Mouse (Mus musculus): Measurements from ENCODE around the gene Ly6g6d. TPM values are rescaled to one million over a fixed set of nuclear protein-coding genes. Genes with fewer than 3 reads are reported as not detected.

The Ly6g6d gene
- total and polyA plus RNA-seq, 2 experiments: 0.67 TPM; not detected in 1

DNA sequence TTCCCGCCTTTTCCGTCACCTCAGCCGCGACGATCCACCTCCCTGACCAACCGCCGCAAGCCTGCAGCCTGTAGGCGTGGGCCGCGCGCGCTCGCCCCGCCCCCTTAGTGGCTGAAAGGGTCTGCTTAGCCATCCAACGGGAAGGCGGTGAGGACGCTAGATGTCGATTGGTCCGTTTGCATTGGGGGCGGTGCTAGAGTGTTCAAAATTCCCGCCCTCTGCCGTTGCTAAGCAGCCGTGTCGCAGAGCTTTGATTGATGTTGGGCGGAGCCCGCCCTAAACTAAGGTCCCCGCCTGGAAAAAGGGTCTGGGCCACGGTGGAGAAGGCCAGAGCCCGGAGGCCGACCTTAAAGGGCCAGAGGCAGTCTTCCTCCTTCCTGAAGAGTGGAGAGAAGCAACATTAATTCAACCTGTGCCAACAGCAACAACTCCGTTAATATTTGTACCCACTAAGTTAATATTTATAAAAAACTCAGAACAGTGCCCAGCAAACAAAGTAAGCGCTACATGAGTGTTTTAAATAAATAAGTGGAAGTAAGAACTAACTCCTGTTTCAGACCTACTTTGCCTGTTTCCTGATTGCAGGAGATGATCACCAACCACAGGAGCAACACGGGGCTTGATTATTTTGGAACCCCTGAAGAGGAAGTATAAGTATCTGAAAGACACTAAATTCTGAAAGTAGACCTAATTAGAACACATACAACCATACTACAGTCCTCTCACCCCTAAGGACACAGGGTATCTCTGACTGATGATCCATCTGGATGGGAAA, 31.0 kb downstream of the Ly6g6d start, which contains the start of gene Msh5:
Msh5 (minus strand) TSS at position 65 of the 775 bp plus-strand sequence.
- peak within 1 kb of the TSS; percentile 96 for H3K27ac ChIP-seq (replicated peaks; ENCODE audit: insufficient read depth, low read depth, low read length)
- peak; percentile 94 for DNase-seq (ENCODE audit: extremely low read depth, low read depth, low spot score)
- no peaks in the 10 kb centered on the region for H3K36me3 ChIP-seq (ENCODE audit: control insufficient read depth, insufficient read depth, low read length)
- no peaks in the 10 kb centered on the region for H3K79me2 ChIP-seq (ENCODE audit: control insufficient read depth, insufficient read depth, low read length)
- H3K27me3 ChIP-seq (ENCODE audit: control insufficient read depth, insufficient read depth, low read length): no peaks in the 10 kb centered on the region
- under 1% methylated on average over 33 of the region's 33 CpGs for WGBS
- peak within 1 kb of the TSS; percentile 59 for H3K4me3 ChIP-seq (ENCODE audit: insufficient read depth, low read depth, low read length)
- peaks cover 16% of the 10 kb centered on the region for H3K4me1 ChIP-seq (ENCODE audit: control insufficient read depth, insufficient read depth, low read length)
- no peak for TF ChIP-seq CTCF (IDR thresholded peaks at IDR 0.05; ENCODE audit: low read depth, low read length)
- TF ChIP-seq POLR2A (IDR thresholded peaks at IDR 0.05; ENCODE audit: extremely low read depth, insufficient read depth, low read length): no peak
- H3K9ac ChIP-seq (ENCODE audit: low read depth, low read length): peak within 1 kb of the TSS; percentile 78

DNA sequence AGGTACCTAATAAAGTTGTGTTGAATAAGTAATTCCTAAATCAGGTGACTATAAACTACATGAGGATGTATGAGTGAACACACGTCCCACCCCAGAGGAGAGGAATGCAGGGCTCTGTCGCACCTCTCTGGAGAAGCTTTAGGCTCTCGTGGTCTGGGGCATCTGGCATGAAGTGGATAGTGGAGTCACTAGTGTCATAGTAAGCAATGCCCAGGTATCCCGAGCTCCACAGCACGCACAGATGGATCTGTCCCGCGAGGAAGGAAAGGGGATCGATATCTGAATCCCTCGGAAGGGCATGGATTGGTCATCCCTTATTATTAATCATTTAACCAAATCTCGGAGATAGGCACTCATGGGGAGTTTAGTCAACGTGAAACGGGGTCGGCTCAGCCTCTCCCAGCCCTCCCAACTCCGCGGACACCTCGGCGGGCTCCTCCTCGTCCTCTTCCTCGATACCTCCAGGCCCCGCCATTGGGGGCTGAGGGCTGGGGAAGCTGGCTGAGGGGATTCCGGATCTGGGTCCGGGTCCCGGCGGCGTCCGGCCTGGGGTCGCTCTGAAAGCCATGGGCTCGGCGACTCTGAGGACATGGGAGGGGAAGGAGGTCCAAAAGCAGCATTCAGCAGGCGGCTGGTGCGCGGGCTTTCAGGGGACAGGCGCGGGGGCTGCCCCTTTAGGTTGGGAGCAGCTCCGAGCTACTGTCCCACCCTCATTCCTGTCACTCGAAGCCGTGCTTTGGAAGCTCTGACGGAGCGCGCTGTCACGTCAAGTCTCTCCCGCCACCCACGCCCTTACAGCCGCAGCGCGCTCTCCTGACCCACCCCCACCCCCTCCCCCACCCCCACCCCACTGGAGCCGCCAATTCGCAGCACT, 31.8 kb downstream of the Ly6g6d start:
- no peak for TF ChIP-seq CTCF (IDR thresholded peaks at IDR 0.05; ENCODE audit: low read depth, low read length)
- Histone ChIP-seq H3K27me3 (ENCODE audit: control insufficient read depth, insufficient read depth, low read length) (no peaks in the 10 kb centered on the region), H3K36me3 (ENCODE audit: control insufficient read depth, insufficient read depth, low read length) (no peaks in the 10 kb centered on the region), H3K9ac (ENCODE audit: low read depth, low read length) (peak overlapping the region; percentile 70), H3K4me1 (ENCODE audit: control insufficient read depth, insufficient read depth, low read length) (peaks cover 16% of the 10 kb centered on the region), H3K27ac (replicated peaks; ENCODE audit: insufficient read depth, low read depth, low read length) (peak overlapping the region; percentile 37), H3K79me2 (ENCODE audit: control insufficient read depth, insufficient read depth, low read length) (no peaks in the 10 kb centered on the region), H3K4me3 (ENCODE audit: insufficient read depth, low read depth, low read length) (peak overlapping the region; percentile 59)
- no peak for DNase-seq (ENCODE audit: extremely low read depth, low read depth, low spot score)
- 5% methylated on average over 46 of the region's 48 CpGs for WGBS

DNA sequence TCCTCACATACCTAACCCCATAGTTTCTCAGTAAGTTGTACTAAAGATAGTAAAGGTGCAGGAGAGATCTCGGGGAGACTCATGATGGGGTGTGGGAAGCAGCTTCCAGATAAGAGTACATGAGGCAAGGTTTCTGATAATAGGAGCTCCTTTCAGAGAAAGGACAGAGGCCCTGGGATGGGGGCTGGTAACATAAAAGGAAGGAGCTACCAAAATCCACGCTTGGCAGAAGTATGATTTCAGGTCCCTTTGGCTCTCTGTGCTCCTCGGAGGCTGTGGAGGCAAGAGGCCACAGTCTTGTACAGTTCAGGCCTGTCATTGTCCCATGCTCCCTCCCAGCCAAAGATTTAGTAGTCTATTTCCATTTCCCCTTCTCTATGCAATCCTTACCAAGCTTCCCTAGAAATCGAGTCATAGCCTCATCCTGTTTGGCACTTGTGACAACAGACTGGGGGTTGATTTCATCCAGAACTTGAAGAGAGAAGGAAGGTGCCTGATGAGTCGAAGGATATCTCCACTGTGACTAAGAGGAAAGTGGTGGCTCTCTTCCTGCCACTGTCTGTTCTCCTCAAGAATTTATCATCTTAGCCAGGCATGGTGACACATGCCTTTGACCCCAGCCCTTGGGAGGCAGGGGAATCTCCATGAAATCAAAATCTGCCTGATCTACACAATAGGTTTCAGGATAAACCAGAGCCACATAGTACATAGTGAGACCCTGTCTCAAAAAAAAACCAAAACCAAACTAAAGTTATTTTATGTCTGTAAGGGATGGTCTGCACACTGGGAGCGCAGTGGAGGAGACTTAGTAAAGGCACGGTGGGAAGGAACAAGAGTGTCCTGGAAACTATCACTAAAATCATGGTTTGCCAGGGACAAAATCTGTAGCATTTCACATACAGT, 32.7 kb downstream of the Ly6g6d start:
- peaks cover 16% of the 10 kb centered on the region for H3K4me1 ChIP-seq (ENCODE audit: control insufficient read depth, insufficient read depth, low read length)
- TF ChIP-seq POLR2A (IDR thresholded peaks at IDR 0.05; ENCODE audit: extremely low read depth, insufficient read depth, low read length) (no peak), CTCF (IDR thresholded peaks at IDR 0.05; ENCODE audit: low read depth, low read length) (no peak)
- no peaks in the 10 kb centered on the region for H3K79me2 ChIP-seq (ENCODE audit: control insufficient read depth, insufficient read depth, low read length)
- H3K9ac ChIP-seq (ENCODE audit: low read depth, low read length): no peak overlapping the region
- WGBS: 79% methylated on average over 7 of the region's 7 CpGs
- H3K4me3 ChIP-seq (ENCODE audit: insufficient read depth, low read depth, low read length): no peak overlapping the region
- H3K27ac ChIP-seq (replicated peaks; ENCODE audit: insufficient read depth, low read depth, low read length): no peak overlapping the region
- no peak for DNase-seq (ENCODE audit: extremely low read depth, low read depth, low spot score)
- no peaks in the 10 kb centered on the region for H3K27me3 ChIP-seq (ENCODE audit: control insufficient read depth, insufficient read depth, low read length)
- H3K36me3 ChIP-seq (ENCODE audit: control insufficient read depth, insufficient read depth, low read length): no peaks in the 10 kb centered on the region

DNA sequence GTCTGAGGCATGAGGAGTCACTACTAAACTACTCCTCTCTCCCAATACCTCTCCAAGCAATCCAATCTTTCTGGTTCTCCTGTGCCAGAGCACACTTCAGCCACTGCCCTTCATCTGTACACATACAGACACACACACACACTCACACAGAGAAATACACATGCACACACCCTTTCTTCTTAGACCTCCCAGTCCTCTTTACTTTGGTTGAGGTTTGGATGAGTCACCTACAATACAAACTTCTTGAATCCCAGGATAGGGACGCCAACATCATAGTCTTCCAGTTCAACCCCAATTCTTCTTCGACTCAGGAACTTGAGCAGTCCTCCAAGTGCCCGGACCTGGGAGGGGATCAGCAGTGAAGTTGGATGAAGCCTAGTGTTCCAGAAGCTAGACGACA, 34.1 kb downstream of the Ly6g6d start:
- 73% methylated on average over 4 of the region's 4 CpGs for WGBS
- no peaks in the 10 kb centered on the region for H3K36me3 ChIP-seq (ENCODE audit: control insufficient read depth, insufficient read depth, low read length)
- H3K79me2 ChIP-seq (ENCODE audit: control insufficient read depth, insufficient read depth, low read length): no peaks in the 10 kb centered on the region
- no peak for DNase-seq (ENCODE audit: extremely low read depth, low read depth, low spot score)
- H3K27me3 ChIP-seq (ENCODE audit: control insufficient read depth, insufficient read depth, low read length): no peaks in the 10 kb centered on the region
- H3K27ac ChIP-seq (replicated peaks; ENCODE audit: insufficient read depth, low read depth, low read length): no peak overlapping the region
- no peak overlapping the region for H3K4me3 ChIP-seq (ENCODE audit: insufficient read depth, low read depth, low read length)
- peaks cover 11% of the 10 kb centered on the region for H3K4me1 ChIP-seq (ENCODE audit: control insufficient read depth, insufficient read depth, low read length)
- no peak overlapping the region for H3K9ac ChIP-seq (ENCODE audit: low read depth, low read length)
- no peak for TF ChIP-seq POLR2A (IDR thresholded peaks at IDR 0.05; ENCODE audit: extremely low read depth, insufficient read depth, low read length)
- TF ChIP-seq CTCF (IDR thresholded peaks at IDR 0.05; ENCODE audit: low read depth, low read length): no peak

DNA sequence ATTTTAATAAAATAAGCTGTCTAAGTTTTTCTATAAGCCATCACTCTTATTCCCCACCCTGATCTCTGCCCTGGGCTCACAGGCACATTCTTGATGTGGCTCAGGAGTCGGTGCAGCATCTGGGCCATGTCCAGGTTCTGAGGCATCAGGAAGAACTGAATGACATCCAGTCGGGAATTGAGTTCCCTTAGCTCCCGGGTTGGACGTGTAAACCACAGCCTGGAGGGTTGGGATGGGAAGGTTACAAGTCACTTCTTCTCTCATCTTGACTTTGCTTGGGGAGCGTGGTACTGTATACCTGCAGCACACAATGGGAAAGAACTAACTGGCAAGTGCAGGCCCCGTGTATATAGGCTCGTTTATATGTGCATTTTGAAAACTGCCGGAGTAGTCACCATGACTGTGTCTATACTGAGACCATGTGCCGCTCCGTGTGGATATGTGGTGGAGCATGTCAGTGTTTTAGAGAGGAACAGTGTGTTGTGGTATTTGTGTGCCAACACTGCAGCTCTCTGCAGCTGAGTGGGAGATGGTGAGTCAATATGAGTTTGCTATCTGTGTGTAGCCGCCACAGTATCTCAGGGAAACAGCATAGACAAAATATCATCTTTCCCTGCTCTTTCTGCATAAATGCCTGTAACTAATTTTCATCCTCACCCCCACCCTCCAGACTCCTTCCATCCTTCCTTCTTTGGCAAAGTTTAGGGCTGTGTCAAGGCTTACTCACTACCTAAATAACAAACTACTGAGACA, 38.6 kb downstream of the Ly6g6d start:
- Histone ChIP-seq H3K9ac (ENCODE audit: low read depth, low read length) (no peak overlapping the region), H3K4me3 (ENCODE audit: insufficient read depth, low read depth, low read length) (no peak overlapping the region), H3K36me3 (ENCODE audit: control insufficient read depth, insufficient read depth, low read length) (no peaks in the 10 kb centered on the region), H3K4me1 (ENCODE audit: control insufficient read depth, insufficient read depth, low read length) (no peaks in the 10 kb centered on the region), H3K27me3 (ENCODE audit: control insufficient read depth, insufficient read depth, low read length) (no peaks in the 10 kb centered on the region), H3K27ac (replicated peaks; ENCODE audit: insufficient read depth, low read depth, low read length) (no peak overlapping the region), H3K79me2 (ENCODE audit: control insufficient read depth, insufficient read depth, low read length) (no peaks in the 10 kb centered on the region)
- DNase-seq (ENCODE audit: extremely low read depth, low read depth, low spot score): no peak
- TF ChIP-seq POLR2A (IDR thresholded peaks at IDR 0.05; ENCODE audit: extremely low read depth, insufficient read depth, low read length) (no peak), CTCF (IDR thresholded peaks at IDR 0.05; ENCODE audit: low read depth, low read length) (no peak)
- WGBS: 93% methylated on average over 11 of the region's 11 CpGs
